Mouse (Mus musculus) adrenal gland, adult (tissue): Measurements from ENCODE around the gene Cldn3.
"Not testable (repeated sequence)": the region's sequence is repeated elsewhere in the genome, so short reads cannot be mapped to it uniquely, and the experiment has no call there.

Experiments
- DNase-seq, 2 experiments: peaks; one replicate each; pipeline ENCODE4 v3.0.0; 2022 to 2023; ENCODE audit warnings: low spot score in 1 of 2; ENCODE audit not compliant: inconsistent age in 2 of 2

Gene Cldn3

GRCm38 (mm10) chr5:134985633-134986297 is at the start of gene Cldn3:
Cldn3 (plus strand) TSS chr5:134986214.
- DNase-seq = peak in 1 of 2 experiments; percentile 59

- DNase-seq = no peak
Measured at GRCm38 (mm10) chr5:134936626-134937185, 49.3 kb upstream of the Cldn3 start.

- DNase-seq = no peak
Measured at GRCm38 (mm10) chr5:134939069-134939468, 46.9 kb upstream of the Cldn3 start.

- DNase-seq = not testable (repeated sequence)
Measured at GRCm38 (mm10) chr5:134939554-134939953, 46.5 kb upstream of the Cldn3 start.

- no peak for DNase-seq
Measured at GRCm38 (mm10) chr5:134941472-134942209, 44.4 kb upstream of the Cldn3 start.

GRCm38 (mm10) chr5:134942740-134943139 is 43.3 kb upstream of the Cldn3 start:
- DNase-seq = peak; percentile 59 to 89

- DNase-seq = no peak
Measured at GRCm38 (mm10) chr5:134944179-134944578, 41.8 kb upstream of the Cldn3 start.

GRCm38 (mm10) chr5:134945266-134945959 is 40.6 kb upstream of the Cldn3 start:
- DNase-seq = no peak

GRCm38 (mm10) chr5:134946063-134946856 is 39.8 kb upstream of the Cldn3 start:
- DNase-seq = no peak

- no peak for DNase-seq
Measured at GRCm38 (mm10) chr5:134946857-134947255, 39.2 kb upstream of the Cldn3 start, which contains the start of gene Cldn4. Cldn4 (minus strand) TSS chr5:134946934.

GRCm38 (mm10) chr5:134947420-134948084 is 38.5 kb upstream of the Cldn3 start:
- no peak for DNase-seq

GRCm38 (mm10) chr5:134948085-134948439 is 38.0 kb upstream of the Cldn3 start:
- DNase-seq = no peak

- no peak for DNase-seq
Measured at GRCm38 (mm10) chr5:134951053-134951884, 34.7 kb upstream of the Cldn3 start.

GRCm38 (mm10) chr5:134955491-134955890 is 30.5 kb upstream of the Cldn3 start:
- DNase-seq = no peak

GRCm38 (mm10) chr5:134959114-134959513 is 26.9 kb upstream of the Cldn3 start:
- DNase-seq = peak; percentile 90 to 92

GRCm38 (mm10) chr5:134960430-134960829 is 25.6 kb upstream of the Cldn3 start:
- DNase-seq = no peak

GRCm38 (mm10) chr5:134961519-134961918 is 24.5 kb upstream of the Cldn3 start:
- DNase-seq = peak; percentile 42 to 81

GRCm38 (mm10) chr5:134963546-134963945 is 22.5 kb upstream of the Cldn3 start:
- DNase-seq = no peak

- DNase-seq = not testable (repeated sequence)
Measured at GRCm38 (mm10) chr5:134964655-134965054, 21.4 kb upstream of the Cldn3 start.
